Mouse (Mus musculus) liver, embryonic 12.5 days (tissue): Measurements from ENCODE around the gene Cltb. TPM values are rescaled to one million over a fixed set of nuclear protein-coding genes. Genes with fewer than 3 reads are reported as not detected.

Experiments used
- ATAC-seq: fragments of 200-750 bp; cut with Nextera tagmentation; 2 replicates; pipeline ENCODE4 v1.8.0; 2017; ENCODE audit warnings: moderate number of reproducible peaks, mild to moderate bottlenecking, moderate library complexity
- H3K27ac ChIP-seq: fragments of 300-500 bp; sonication (generic); 2 replicates; pipeline ENCODE4 v1.5.1; 2016; ENCODE audit warnings: mild to moderate bottlenecking
- H3K27me3 ChIP-seq: fragments of 300-500 bp; sonication (generic); replicated peaks from 2 replicates; pipeline ENCODE4 v1.6.1; 2016; ENCODE audit warnings: mild to moderate bottlenecking, moderate library complexity
- H3K36me3 ChIP-seq: fragments of 300-500 bp; sonication (generic); 2 replicates; pipeline ENCODE4 v1.6.1; 2016; ENCODE audit warnings: mild to moderate bottlenecking, moderate library complexity
- H3K4me1 ChIP-seq: fragments of 300-500 bp; sonication (generic); 2 replicates; pipeline ENCODE4 v1.6.1; 2016
- H3K4me2 ChIP-seq: fragments of 300-500 bp; sonication (generic); 2 replicates; pipeline ENCODE4 v1.6.1; 2016; ENCODE audit warnings: mild to moderate bottlenecking, moderate library complexity
- H3K4me3 ChIP-seq: fragments of 300-500 bp; sonication (generic); 2 replicates; pipeline ENCODE4 v1.5.1; 2016; ENCODE audit warnings: mild to moderate bottlenecking, moderate library complexity
- H3K9ac ChIP-seq: fragments of 300-500 bp; sonication (generic); 2 replicates; pipeline ENCODE4 v1.6.1; 2016; ENCODE audit warnings: mild to moderate bottlenecking, moderate library complexity
- H3K9me3 ChIP-seq: fragments of 300-500 bp; sonication (generic); replicated peaks from 2 replicates; pipeline ENCODE4 v1.6.1; 2016; ENCODE audit warnings: mild to moderate bottlenecking, moderate library complexity
- WGBS: fragments of 180-500 bp; shearing (Covaris S2); methylation state at CpG from one replicate; pipeline ENCODE4 v1.1.7; 2016; ENCODE audit not compliant: insufficient replicate concordance; 5-methylcytosine and 5-hydroxymethylcytosine counted together
- polyA plus RNA-seq: library from polyadenylated mRNA; unstranded; fragments of >200 nt; fragmentation: Nextera tagmentation; extraction: Ambion mirVana; gene quantifications from 2 replicates; pipeline ENCODE4 v1.2.1, GENCODE M21; 2016

The Cltb gene
- polyA plus RNA-seq, 1 experiment from 2014 or later, result 51.2 TPM

- 64% methylated on average over 4 of the region's 4 CpGs for WGBS
- no peak for ATAC-seq
- Histone ChIP-seq H3K27me3 (no peaks in the 10 kb centered on the region; the same call in 1 of the 2 replicates), H3K36me3 (no peaks in the 10 kb centered on the region), H3K4me1 (peaks cover 34% of the 10 kb centered on the region), H3K4me3 (no peak overlapping the region), H3K9ac (no peak overlapping the region), H3K9me3 (no peaks in the 10 kb centered on the region), H3K27ac (no peak overlapping the region), H3K4me2 (no peak overlapping the region)
Measured at GRCm38 (mm10) chr13:54572621-54573020, 38.5 kb downstream of the Cltb start.

- H3K36me3 ChIP-seq, result no peaks in the 10 kb centered on the region
- H3K27me3 ChIP-seq, result no peaks in the 10 kb centered on the region; the same call in 1 of the 2 replicates
- H3K4me1 ChIP-seq, result peaks cover 34% of the 10 kb centered on the region
- 50% methylated on average over 2 of the region's 2 CpGs for WGBS
- H3K9me3 ChIP-seq, result no peaks in the 10 kb centered on the region
- no peak overlapping the region for H3K4me3 ChIP-seq
- no peak overlapping the region for H3K9ac ChIP-seq
- no peak overlapping the region for H3K27ac ChIP-seq
- ATAC-seq, result no peak
- no peak overlapping the region for H3K4me2 ChIP-seq
Measured at GRCm38 (mm10) chr13:54571637-54572036, 39.5 kb downstream of the Cltb start.

GRCm38 (mm10) chr13:54570736-54571135, 40.4 kb downstream of the Cltb start:
- Histone ChIP-seq H3K4me3 (no peak overlapping the region), H3K27me3 (no peaks in the 10 kb centered on the region; the same call in 1 of the 2 replicates), H3K9me3 (no peaks in the 10 kb centered on the region), H3K4me2 (no peak overlapping the region), H3K27ac (no peak overlapping the region), H3K36me3 (no peaks in the 10 kb centered on the region), H3K9ac (no peak overlapping the region), H3K4me1 (peaks cover 36% of the 10 kb centered on the region)
- no peak for ATAC-seq
- WGBS, result 67% methylated on average over 4 of the region's 4 CpGs

GRCm38 (mm10) chr13:54569282-54569681, 41.9 kb downstream of the Cltb start:
- no peaks in the 10 kb centered on the region for H3K9me3 ChIP-seq
- H3K4me3 ChIP-seq, result no peak overlapping the region
- H3K9ac ChIP-seq, result no peak overlapping the region
- H3K36me3 ChIP-seq, result no peaks in the 10 kb centered on the region
- no peak overlapping the region for H3K27ac ChIP-seq
- ATAC-seq, result no peak
- H3K4me2 ChIP-seq, result no peak overlapping the region
- 38% methylated on average over 1 of the region's 1 CpGs for WGBS
- no peaks in the 10 kb centered on the region; the same call in 1 of the 2 replicates for H3K27me3 ChIP-seq
- peaks cover 30% of the 10 kb centered on the region for H3K4me1 ChIP-seq

- Histone ChIP-seq H3K27ac (no peak overlapping the region), H3K4me3 (no peak overlapping the region), H3K27me3 (no peaks in the 10 kb centered on the region; the same call in 1 of the 2 replicates), H3K9me3 (no peaks in the 10 kb centered on the region), H3K9ac (no peak overlapping the region), H3K4me1 (peaks cover 32% of the 10 kb centered on the region), H3K4me2 (no peak overlapping the region), H3K36me3 (no peaks in the 10 kb centered on the region)
- 37% methylated on average over 5 of the region's 5 CpGs for WGBS
- no peak for ATAC-seq
Measured at GRCm38 (mm10) chr13:54568380-54568779, 42.8 kb downstream of the Cltb start.

GRCm38 (mm10) chr13:54565594-54566345, 45.4 kb downstream of the Cltb start:
- Histone ChIP-seq H3K9me3 (no peaks in the 10 kb centered on the region), H3K27ac (peak overlapping the region; percentile 61), H3K9ac (peak overlapping the region; percentile 96), H3K4me2 (peak overlapping the region; percentile 83), H3K4me1 (peaks cover 32% of the 10 kb centered on the region), H3K27me3 (no peaks in the 10 kb centered on the region), H3K36me3 (peaks cover 23% of the 10 kb centered on the region), H3K4me3 (peak overlapping the region; percentile 82)
- WGBS, result 39% methylated on average over 8 of the region's 8 CpGs
- peak; percentile 67 for ATAC-seq

GRCm38 (mm10) chr13:54565201-54565581, 46.0 kb downstream of the Cltb start, which contains the start of gene 4833439L19Rik:
Gene 4833439L19Rik (minus strand): TSS chr13:54565435.
- Histone ChIP-seq H3K36me3 (peaks cover 29% of the 10 kb centered on the region), H3K9me3 (no peaks in the 10 kb centered on the region), H3K4me2 (peak within 1 kb of the TSS; percentile 83), H3K27ac (peak within 1 kb of the TSS; percentile 74), H3K4me3 (peak within 1 kb of the TSS; percentile 82), H3K9ac (peak within 1 kb of the TSS; percentile 96), H3K4me1 (peaks cover 32% of the 10 kb centered on the region), H3K27me3 (no peaks in the 10 kb centered on the region)
- peak; percentile 95 for ATAC-seq
- under 1% methylated on average over 27 of the region's 27 CpGs for WGBS

- Histone ChIP-seq H3K36me3 (peaks cover 36% of the 10 kb centered on the region), H3K9me3 (no peaks in the 10 kb centered on the region), H3K9ac (peak overlapping the region; percentile 96), H3K27ac (peak overlapping the region; percentile 74), H3K4me1 (peaks cover 32% of the 10 kb centered on the region), H3K4me3 (peak overlapping the region; percentile 82), H3K27me3 (no peaks in the 10 kb centered on the region), H3K4me2 (peak overlapping the region; percentile 83)
- 9% methylated on average over 45 of the region's 45 CpGs for WGBS
- ATAC-seq, result peak; percentile 44
Measured at GRCm38 (mm10) chr13:54564232-54565200, 46.6 kb downstream of the Cltb start.

GRCm38 (mm10) chr13:54562562-54562961, 48.6 kb downstream of the Cltb start:
- H3K9ac ChIP-seq, result no peak overlapping the region
- H3K27ac ChIP-seq, result no peak overlapping the region
- H3K4me2 ChIP-seq, result no peak overlapping the region
- ATAC-seq, result no peak
- H3K36me3 ChIP-seq, result peaks cover 55% of the 10 kb centered on the region
- H3K4me3 ChIP-seq, result no peak overlapping the region
- 78% methylated on average over 7 of the region's 7 CpGs for WGBS
- peaks cover 25% of the 10 kb centered on the region for H3K4me1 ChIP-seq
- no peaks in the 10 kb centered on the region for H3K9me3 ChIP-seq
- H3K27me3 ChIP-seq, result no peaks in the 10 kb centered on the region

GRCm38 (mm10) chr13:54560608-54561007, 50.5 kb downstream of the Cltb start:
- no peak overlapping the region for H3K4me3 ChIP-seq
- ATAC-seq, result no peak
- no peak overlapping the region for H3K27ac ChIP-seq
- WGBS, result 85% methylated on average over 7 of the region's 7 CpGs
- H3K4me2 ChIP-seq, result no peak overlapping the region
- H3K4me1 ChIP-seq, result peaks cover 15% of the 10 kb centered on the region
- no peaks in the 10 kb centered on the region for H3K27me3 ChIP-seq
- H3K9ac ChIP-seq, result no peak overlapping the region
- peaks cover 74% of the 10 kb centered on the region for H3K36me3 ChIP-seq
- no peaks in the 10 kb centered on the region for H3K9me3 ChIP-seq

- H3K36me3 ChIP-seq, result peaks cover 83% of the 10 kb centered on the region
Measured at GRCm38 (mm10) chr13:54559656-54560055, 51.5 kb downstream of the Cltb start.

GRCm38 (mm10) chr13:54557652-54558051, 53.5 kb downstream of the Cltb start:
- Histone ChIP-seq H3K9ac (no peak overlapping the region), H3K36me3 (peaks cover 94% of the 10 kb centered on the region), H3K4me2 (no peak overlapping the region), H3K27me3 (no peaks in the 10 kb centered on the region), H3K4me3 (no peak overlapping the region), H3K4me1 (no peaks in the 10 kb centered on the region), H3K9me3 (no peaks in the 10 kb centered on the region), H3K27ac (no peak overlapping the region)
- 89% methylated on average over 1 of the region's 1 CpGs for WGBS
- no peak for ATAC-seq

More at GRCm38 (mm10) chr13:54559656-54560055, 51.5 kb downstream of the Cltb start:
- 82% methylated on average over 2 of the region's 2 CpGs for WGBS
- Histone ChIP-seq H3K4me3 (no peak overlapping the region), H3K4me2 (no peak overlapping the region), H3K27ac (no peak overlapping the region), H3K27me3 (no peaks in the 10 kb centered on the region), H3K9me3 (no peaks in the 10 kb centered on the region), H3K9ac (no peak overlapping the region), H3K4me1 (peaks cover 11% of the 10 kb centered on the region)
- ATAC-seq, result no peak
